Mouse (Mus musculus) myocyte (in vitro differentiated cells): ENCODE data around the gene Tulp1.

Experiments
- CEBPB ChIP-seq: IDR thresholded peaks from 2 replicates; pipeline ENCODE4 v1.6.1; 2011; ENCODE audit warnings: mild to moderate bottlenecking, moderate library complexity; ENCODE audit not compliant: poor library complexity, insufficient read depth, severe bottlenecking
- MYOG ChIP-seq, 3 experiments: IDR thresholded peaks; one replicate each; pipeline ENCODE4 v1.6.1; 2011; ENCODE audit warnings: control low read depth in 2 of 3, low read depth in 2 of 3, mild to moderate bottlenecking in 2 of 3; ENCODE audit not compliant: insufficient read length in 2 of 3, control insufficient read depth in 1 of 3, insufficient read depth in 1 of 3
- POLR2A ChIP-seq: IDR thresholded peaks from one replicate; pipeline ENCODE4 v1.6.1; 2011; ENCODE audit warnings: low read depth, mild to moderate bottlenecking, control low read depth, moderate library complexity; ENCODE audit not compliant: insufficient read length
- POLR2AphosphoS2 ChIP-seq: IDR thresholded peaks from one replicate; pipeline ENCODE4 v1.6.1; 2011; ENCODE audit warnings: low read depth, control low read depth; ENCODE audit not compliant: insufficient read length
- REST ChIP-seq: IDR thresholded peaks from one replicate; pipeline ENCODE4 v1.6.1; 2011; ENCODE audit warnings: mild to moderate bottlenecking, control low read depth, moderate library complexity; ENCODE audit not compliant: insufficient read depth, insufficient read length
- SRF ChIP-seq: IDR thresholded peaks from one replicate; pipeline ENCODE4 v1.6.1; 2011; ENCODE audit warnings: low read depth; ENCODE audit not compliant: control insufficient read depth, insufficient read length
- TCF12 ChIP-seq: IDR thresholded peaks from one replicate; pipeline ENCODE4 v1.6.1; 2011; ENCODE audit warnings: mild to moderate bottlenecking, control low read depth; ENCODE audit not compliant: poor library complexity, insufficient read depth, severe bottlenecking
- TCF3 ChIP-seq: IDR thresholded peaks from one replicate; pipeline ENCODE4 v1.6.1; 2011; ENCODE audit warnings: low read depth, control low read depth; ENCODE audit not compliant: insufficient read length

GRCm38 (mm10) chr17:28313880-28314225 is 51.2 kb downstream of the Tulp1 start:
- no peak for TF ChIP-seq POLR2A
- TF ChIP-seq REST = no peak
- no peak for TF ChIP-seq CEBPB
- TF ChIP-seq POLR2AphosphoS2 = no peak
- no peak for TF ChIP-seq SRF
- no peak for TF ChIP-seq TCF3
- TF ChIP-seq TCF12 = no peak
- TF ChIP-seq MYOG (IDR thresholded peaks at IDR 0.05; ENCODE audit: control insufficient read depth in 1 of 3, insufficient read depth in 1 of 3, insufficient read length in 2 of 3, low read depth in 2 of 3) = no peak
